Mouse (Mus musculus): ENCODE measurements around the gene Gp5. TPM values are rescaled to one million over a fixed set of nuclear protein-coding genes. Genes with fewer than 3 reads are reported as not detected.

The Gp5 gene
- polyA plus RNA-seq, 1 experiment from 2014 or later = 1.7 TPM

DNA sequence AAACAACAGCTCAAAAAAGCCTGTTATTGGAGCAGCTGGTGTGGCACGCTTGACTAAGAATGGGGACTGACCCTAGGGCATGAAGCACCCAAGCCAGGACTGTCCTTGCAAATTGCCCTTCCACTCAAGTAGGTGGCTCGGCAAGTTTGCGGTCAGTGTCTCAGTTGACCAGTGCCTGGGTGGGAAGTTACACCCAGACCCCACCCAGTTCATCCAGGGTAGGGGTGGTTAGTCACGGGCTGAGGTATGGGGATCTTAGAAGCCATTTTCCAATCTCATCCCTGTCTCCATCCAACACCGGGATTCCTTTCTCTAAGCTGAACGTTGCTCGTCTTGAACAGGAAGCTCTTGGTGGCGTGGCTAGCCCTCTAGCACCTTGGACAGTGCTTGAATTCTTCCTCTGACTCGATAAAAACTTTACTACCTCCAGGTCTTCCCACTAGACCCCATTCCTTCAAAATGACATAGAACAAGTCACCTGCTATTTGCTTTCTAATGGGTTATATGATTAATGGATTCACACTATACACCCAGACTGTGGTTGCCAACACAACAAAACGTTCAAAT is 10.8 kb downstream of the Gp5 start:
- H3K9me3 ChIP-seq (replicated peaks) = no peaks in the 10 kb centered on the region
- no peaks in the 10 kb centered on the region for H3K36me3 ChIP-seq
- peaks cover 33% of the 10 kb centered on the region for H3K27me3 ChIP-seq (ENCODE audit: low read depth, poor library complexity, severe bottlenecking)
- no peak for DNase-seq (ENCODE audit: low spot score)
- WGBS = 65% methylated on average over 10 of the region's 10 CpGs
- H3K4me3 ChIP-seq = no peak overlapping the region
- no peak overlapping the region for H3K27ac ChIP-seq
- H3K4me1 ChIP-seq = no peaks in the 10 kb centered on the region

GRCm38 (mm10) chr16:30297450-30297849 is 13.1 kb downstream of the Gp5 start:
- peak; percentile 24 for DNase-seq (ENCODE audit: low spot score)
- no peaks in the 10 kb centered on the region for H3K36me3 ChIP-seq
- 0 out of 2 replicates have a peak, but pooled peaks cover 10% of the 10 kb centered on the region for H3K27me3 ChIP-seq (ENCODE audit: low read depth, poor library complexity, severe bottlenecking)
- H3K27ac ChIP-seq = no peak overlapping the region
- no peaks in the 10 kb centered on the region for H3K9me3 ChIP-seq (replicated peaks)
- WGBS = 90% methylated on average over 7 of the region's 7 CpGs
- no peaks in the 10 kb centered on the region for H3K4me1 ChIP-seq
- no peak overlapping the region for H3K4me3 ChIP-seq

DNA sequence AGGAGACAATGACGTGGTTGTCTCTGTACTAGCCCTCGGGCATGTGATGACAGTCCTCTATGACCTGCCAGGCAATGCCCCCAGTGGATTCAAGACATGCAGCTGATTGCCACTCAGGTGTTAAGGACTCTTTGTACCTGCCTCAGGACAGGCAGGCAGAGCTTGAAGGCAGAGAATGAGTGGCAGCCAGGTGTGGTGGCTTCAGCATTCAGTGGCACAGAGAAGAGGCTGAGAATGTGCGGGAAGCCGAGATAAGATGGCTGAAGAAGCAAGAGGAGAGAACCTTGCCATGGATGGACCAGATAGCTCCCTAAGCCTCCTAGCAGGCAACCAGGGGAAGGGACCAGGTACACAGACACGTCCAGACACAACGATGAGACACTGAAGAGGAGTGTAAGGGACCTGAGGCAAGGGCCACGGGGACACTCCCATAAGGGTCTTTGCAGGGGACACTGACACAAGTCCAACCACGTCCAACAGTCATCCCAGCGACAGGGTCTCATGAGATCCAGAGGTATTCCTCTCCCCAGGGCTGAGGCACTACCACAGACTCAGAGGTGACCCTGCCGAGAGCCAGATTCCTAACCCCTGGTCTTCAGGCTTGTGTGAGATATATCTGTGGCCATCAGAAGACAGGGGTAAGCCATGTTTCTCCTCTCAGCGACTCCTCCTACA is 13.8 kb downstream of the Gp5 start:
- 89% methylated on average over 11 of the region's 11 CpGs for WGBS
- Histone ChIP-seq H3K9me3 (replicated peaks) (no peaks in the 10 kb centered on the region), H3K4me3 (no peak overlapping the region), H3K27me3 (ENCODE audit: low read depth, poor library complexity, severe bottlenecking) (0 out of 2 replicates have a peak, but pooled peaks cover 7% of the 10 kb centered on the region), H3K27ac (no peak overlapping the region), H3K36me3 (no peaks in the 10 kb centered on the region), H3K4me1 (no peaks in the 10 kb centered on the region)
- peak; percentile 24 for DNase-seq (ENCODE audit: low spot score)

DNA sequence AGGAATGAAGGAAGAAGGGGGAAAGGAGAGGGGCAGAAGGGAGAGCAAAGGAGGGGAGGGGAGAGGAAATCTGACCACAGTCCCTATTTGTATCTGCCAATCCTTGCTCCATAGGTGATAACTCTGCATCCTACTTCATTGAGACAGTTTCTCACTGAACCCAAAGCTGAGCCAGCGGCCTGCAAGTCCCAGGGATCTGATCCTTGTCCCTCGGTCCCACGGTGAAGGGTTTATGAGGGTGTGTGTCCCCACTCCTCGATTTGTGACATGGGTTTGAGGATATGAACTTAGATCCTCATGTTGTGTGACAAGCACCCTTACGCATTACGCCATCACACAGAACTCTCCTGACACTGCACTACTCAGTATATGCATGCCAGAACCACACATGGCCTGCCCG is 15.5 kb downstream of the Gp5 start:
- no peaks in the 10 kb centered on the region for H3K36me3 ChIP-seq
- WGBS = 90% methylated on average over 7 of the region's 7 CpGs
- DNase-seq (ENCODE audit: low spot score) = no peak

GRCm38 (mm10) chr16:30290436-30290835 is 20.1 kb downstream of the Gp5 start:
- WGBS = 65% methylated on average over 6 of the region's 6 CpGs
- Histone ChIP-seq H3K4me3 (no peak overlapping the region), H3K9me3 (replicated peaks) (no peaks in the 10 kb centered on the region), H3K4me1 (peaks cover 17% of the 10 kb centered on the region), H3K27ac (no peak overlapping the region), H3K27me3 (ENCODE audit: low read depth, poor library complexity, severe bottlenecking) (peaks cover 20% of the 10 kb centered on the region; the same call in 1 of the 2 replicates), H3K36me3 (no peaks in the 10 kb centered on the region)
- no peak for DNase-seq (ENCODE audit: low spot score)

More for the DNA sequence above, 15.5 kb downstream of the Gp5 start:
- Histone ChIP-seq H3K4me3 (no peak overlapping the region), H3K27me3 (ENCODE audit: low read depth, poor library complexity, severe bottlenecking) (0 out of 2 replicates have a peak, but pooled peaks cover 4% of the 10 kb centered on the region), H3K9me3 (replicated peaks) (no peaks in the 10 kb centered on the region), H3K4me1 (peaks cover 6% of the 10 kb centered on the region; the same call in 1 of the 2 replicates), H3K27ac (no peak overlapping the region)

- Histone ChIP-seq H3K27me3 (ENCODE audit: low read depth, poor library complexity, severe bottlenecking) (peaks cover 61% of the 10 kb centered on the region), H3K4me1 (peaks cover 60% of the 10 kb centered on the region), H3K4me3 (no peak overlapping the region), H3K9me3 (replicated peaks) (no peaks in the 10 kb centered on the region), H3K27ac (peak overlapping the region; percentile 47), H3K36me3 (no peaks in the 10 kb centered on the region)
- peak; percentile 67 for DNase-seq (ENCODE audit: low spot score)
- 53% methylated on average over 4 of the region's 4 CpGs for WGBS
These were observed 24.9 kb downstream of the Gp5 start for GRCm38 (mm10) chr16:30285701-30286100.

DNA sequence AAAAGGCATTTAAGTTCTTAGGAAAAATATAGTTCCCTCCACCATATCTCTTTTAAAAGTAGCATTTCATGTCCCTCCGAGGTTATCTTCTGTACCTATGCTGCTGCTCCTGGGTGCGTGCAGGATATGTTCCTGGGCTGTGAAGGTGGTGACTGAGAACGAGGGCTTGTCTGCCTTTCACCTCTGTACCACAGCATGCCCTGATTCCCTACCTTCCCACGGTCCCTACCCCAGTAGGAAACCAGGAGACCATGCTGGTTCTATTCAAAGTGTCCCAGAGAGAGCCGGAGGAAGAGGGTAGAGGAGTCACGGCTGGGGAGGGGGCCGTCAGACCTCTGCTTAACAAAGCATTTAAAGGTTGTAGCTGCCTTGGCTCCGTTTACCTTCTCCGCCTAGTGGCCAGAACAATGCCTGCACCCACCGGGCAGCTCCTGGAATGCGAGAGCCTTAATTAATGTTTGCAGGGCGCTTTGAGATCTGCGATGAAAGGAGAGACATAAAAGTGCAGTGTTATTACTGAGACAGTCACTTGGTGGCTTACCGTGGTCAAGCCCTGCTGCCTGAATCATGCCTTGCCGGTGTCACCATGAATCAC is 26.7 kb downstream of the Gp5 start:
- Histone ChIP-seq H3K9me3 (replicated peaks) (no peaks in the 10 kb centered on the region), H3K27ac (peak overlapping the region; percentile 61), H3K36me3 (no peaks in the 10 kb centered on the region), H3K4me1 (peaks cover 65% of the 10 kb centered on the region), H3K4me3 (peak overlapping the region; percentile 35), H3K27me3 (ENCODE audit: low read depth, poor library complexity, severe bottlenecking) (peaks cover 60% of the 10 kb centered on the region)
- peak; percentile 88 for DNase-seq (ENCODE audit: low spot score)
- 4% methylated on average over 15 of the region's 15 CpGs for WGBS

- peak; percentile 78 for DNase-seq (ENCODE audit: low spot score)
- Histone ChIP-seq H3K27ac (peak within 1 kb of the TSS; percentile 61), H3K4me1 (peaks cover 74% of the 10 kb centered on the region), H3K36me3 (no peaks in the 10 kb centered on the region), H3K4me3 (peak within 1 kb of the TSS; percentile 47), H3K27me3 (ENCODE audit: low read depth, poor library complexity, severe bottlenecking) (peaks cover 53% of the 10 kb centered on the region), H3K9me3 (replicated peaks) (no peaks in the 10 kb centered on the region)
- 6% methylated on average over 34 of the region's 34 CpGs for WGBS
These were observed 27.6 kb downstream of the Gp5 start, which contains the start of gene Lrrc15 for GRCm38 (mm10) chr16:30282844-30283495. TSS of gene Lrrc15 (minus strand) at chr16:30283256.

DNA sequence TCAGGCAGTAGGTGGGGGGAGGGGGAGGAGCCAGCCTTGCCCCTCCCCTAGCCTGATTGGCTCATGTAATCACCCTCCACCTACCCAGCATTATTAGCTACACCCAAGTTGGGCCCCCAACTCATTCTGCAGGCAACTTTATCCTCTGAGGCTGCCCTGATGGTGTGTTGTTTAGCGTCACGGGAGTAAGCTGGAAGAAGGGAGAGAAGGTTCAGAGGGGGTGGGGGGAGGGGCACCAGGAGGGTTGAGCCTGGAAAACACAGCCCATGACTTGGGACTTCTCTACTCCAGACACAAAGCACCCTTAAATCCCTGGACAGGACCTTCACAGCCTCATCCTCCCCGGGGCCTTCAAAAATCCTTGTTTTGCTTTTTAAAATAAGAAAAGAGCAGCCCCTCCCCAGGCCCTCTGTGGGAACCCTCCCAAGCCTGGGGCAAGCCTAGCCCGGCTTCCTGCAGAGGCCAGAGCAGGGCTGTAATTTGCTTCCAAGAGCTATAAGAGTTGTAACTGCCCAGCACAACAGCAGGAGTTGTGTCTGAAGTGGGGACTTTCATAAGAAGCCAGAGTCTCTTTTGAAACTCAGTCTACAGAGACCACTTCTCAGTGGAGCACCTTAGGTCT is 29.8 kb downstream of the Gp5 start:
- Histone ChIP-seq H3K4me1 (peaks cover 72% of the 10 kb centered on the region), H3K27ac (peak overlapping the region; percentile 80)
- peak; percentile 60 for DNase-seq (ENCODE audit: low spot score)

DNA sequence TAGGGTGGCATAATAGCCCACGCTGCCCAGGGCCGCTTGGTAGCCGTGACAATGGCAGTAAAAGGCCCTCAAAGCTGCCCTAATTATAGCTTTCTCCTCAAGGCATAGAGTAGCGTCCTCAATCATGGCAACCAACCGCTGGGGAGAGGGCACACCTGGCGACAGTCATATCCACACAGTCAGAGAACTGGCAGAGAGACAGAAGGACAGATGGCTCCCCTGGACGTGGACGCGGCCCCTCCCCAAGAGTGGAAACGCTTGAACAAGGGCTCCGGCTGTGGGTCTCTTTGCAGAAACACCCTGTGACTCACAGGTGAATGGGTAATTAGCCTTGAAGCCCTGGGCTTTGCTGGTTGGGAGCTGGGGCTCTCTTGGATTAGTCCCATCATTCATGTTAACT is 32.2 kb downstream of the Gp5 start:
- H3K27me3 ChIP-seq (ENCODE audit: low read depth, poor library complexity, severe bottlenecking) = peaks cover 24% of the 10 kb centered on the region
- H3K9me3 ChIP-seq (replicated peaks) = no peaks in the 10 kb centered on the region
- H3K27ac ChIP-seq = peak overlapping the region; percentile 70
- peaks cover 52% of the 10 kb centered on the region for H3K4me1 ChIP-seq
- no peak overlapping the region for H3K4me3 ChIP-seq
- DNase-seq (ENCODE audit: low spot score) = no peak
- H3K36me3 ChIP-seq = no peaks in the 10 kb centered on the region
- WGBS = 81% methylated on average over 11 of the region's 11 CpGs

More for the DNA sequence above, 29.8 kb downstream of the Gp5 start:
- Histone ChIP-seq H3K4me3 (peak overlapping the region; percentile 16), H3K27me3 (ENCODE audit: low read depth, poor library complexity, severe bottlenecking) (peaks cover 48% of the 10 kb centered on the region), H3K9me3 (replicated peaks) (no peaks in the 10 kb centered on the region), H3K36me3 (no peaks in the 10 kb centered on the region)
- 6% methylated on average over 4 of the region's 4 CpGs for WGBS

GRCm38 (mm10) chr16:30275558-30276340 is 34.8 kb downstream of the Gp5 start:
- Histone ChIP-seq H3K4me3 (no peak overlapping the region), H3K36me3 (no peaks in the 10 kb centered on the region), H3K4me1 (peaks cover 49% of the 10 kb centered on the region), H3K27me3 (ENCODE audit: low read depth, poor library complexity, severe bottlenecking) (0 out of 2 replicates have a peak, but pooled peaks cover 3% of the 10 kb centered on the region), H3K9me3 (replicated peaks) (no peaks in the 10 kb centered on the region), H3K27ac (peak overlapping the region; percentile 1; the same call in 1 of the 2 replicates)
- 86% methylated on average over 15 of the region's 15 CpGs for WGBS
- no peak for DNase-seq (ENCODE audit: low spot score)

DNA sequence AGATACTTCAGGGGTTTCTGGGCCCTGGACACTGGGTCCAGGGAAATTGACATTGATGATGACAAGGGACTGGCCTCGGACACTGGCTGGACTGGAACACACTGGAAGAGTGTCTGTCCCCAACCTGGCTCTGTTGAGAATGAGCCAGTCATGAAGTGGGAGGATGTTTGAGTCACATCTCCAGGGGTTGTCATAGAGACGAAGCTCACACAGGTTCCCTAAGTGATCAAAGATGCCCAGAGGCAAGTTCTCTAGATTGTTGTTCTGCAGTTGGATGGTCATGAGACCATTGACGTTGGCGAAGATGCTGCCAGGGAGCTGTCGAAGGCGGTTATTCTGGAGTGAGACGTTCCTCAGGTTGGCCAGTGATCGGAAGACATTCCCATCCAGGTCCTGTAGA is 37.5 kb downstream of the Gp5 start:
- no peak for DNase-seq (ENCODE audit: low spot score)
- H3K36me3 ChIP-seq = no peaks in the 10 kb centered on the region
- 95% methylated on average over 8 of the region's 8 CpGs for WGBS
- H3K4me1 ChIP-seq = peaks cover 31% of the 10 kb centered on the region
- no peak overlapping the region for H3K4me3 ChIP-seq
- H3K9me3 ChIP-seq (replicated peaks) = no peaks in the 10 kb centered on the region
- H3K27ac ChIP-seq = no peak overlapping the region
- H3K27me3 ChIP-seq (ENCODE audit: low read depth, poor library complexity, severe bottlenecking) = no peaks in the 10 kb centered on the region

Data from limb, embryonic 10.5 days (tissue).